21 mouse cellular contexts compared by ENCODE assay signal in the genomic region with DNA sequence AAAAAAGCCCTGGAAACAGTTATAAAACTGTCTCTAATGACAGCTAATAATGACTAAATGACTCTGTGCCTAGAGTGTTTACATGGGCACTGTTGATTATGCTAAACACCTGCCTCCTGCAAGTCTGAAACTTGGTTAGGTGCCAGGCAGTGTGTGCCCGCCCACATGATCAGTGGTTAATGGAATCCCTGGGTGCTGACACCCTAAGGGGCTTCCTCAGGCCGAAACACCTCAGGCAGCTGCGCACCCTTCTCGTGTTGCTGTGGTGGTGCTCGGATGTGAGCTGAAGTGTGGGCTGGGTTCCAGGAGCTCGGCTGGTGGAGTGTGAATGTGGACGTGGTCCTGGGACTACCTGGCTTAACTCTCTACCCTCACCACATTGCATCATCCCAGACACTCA. TPM values are rescaled to one million over a fixed set of nuclear protein-coding genes. Genes with fewer than 3 reads are reported as not detected.
DNase-seq lines count a peak whose midpoint lies in the region; ATAC-seq and TF ChIP-seq lines count a peak whose summit lies in the region.
"Had no signal": no experiment of that assay in that cellular context is flagged by ENCODE, and none has a peak within 500 bp of the region (broad histone marks: within the 10 kb centered on the region; RNA-seq: fewer than 3 reads in every experiment).

No protein-coding gene starts in this region.

- H3K27me3 ChIP-seq in forebrain, embryonic 13.5 days = no peaks in the 10 kb centered on the region
- no peaks in the 10 kb centered on the region for H3K27me3 ChIP-seq in forebrain, embryonic 10.5 days (ENCODE audit: poor library complexity, severe bottlenecking)
- H3K27me3 ChIP-seq in MEL (ENCODE audit: control insufficient read depth in 1 of 2, insufficient read depth in 2 of 2, low read length in 2 of 2) = peaks cover 0 to 2% of the 10 kb centered on the region in 2 experiments; a peak in 2 of 4 replicates
- no peaks in the 10 kb centered on the region for H3K27me3 ChIP-seq in forebrain, embryonic 15.5 days
- H3K27me3 ChIP-seq: embryonic facial prominence, embryonic 13.5 days; heart, embryonic 15.5 days; midbrain, embryonic 12.5 days had no signal

- no peak overlapping the region for H3K4me2 ChIP-seq in forebrain, embryonic 13.5 days
- H3K4me2 ChIP-seq in forebrain, embryonic 15.5 days (replicated peaks) = no peak overlapping the region
- H3K4me2 ChIP-seq: embryonic facial prominence, embryonic 13.5 days; heart, embryonic 15.5 days; midbrain, embryonic 12.5 days had no signal

- H3K9ac ChIP-seq in forebrain, embryonic 13.5 days = no peak overlapping the region
- H3K9ac ChIP-seq in MEL (ENCODE audit: control insufficient read depth, low read depth, low read length, poor library complexity, severe bottlenecking) = no peak overlapping the region
- H3K9ac ChIP-seq in forebrain, embryonic 15.5 days (replicated peaks) = no peak overlapping the region
- H3K9ac ChIP-seq: embryonic facial prominence, embryonic 13.5 days; heart, embryonic 15.5 days; midbrain, embryonic 12.5 days had no signal

- H3K4me3 ChIP-seq in forebrain, embryonic 13.5 days = no peak overlapping the region
- H3K4me3 ChIP-seq in forebrain, embryonic 10.5 days = no peak overlapping the region
- H3K4me3 ChIP-seq in MEL (ENCODE audit: control insufficient read depth in 1 of 2, insufficient read depth in 1 of 2, low read depth in 2 of 2, low read length in 2 of 2) = no peak overlapping the region
- no peak overlapping the region for H3K4me3 ChIP-seq in forebrain, embryonic 15.5 days
- H3K4me3 ChIP-seq: embryonic facial prominence, embryonic 13.5 days; gastrocnemius, adult 2 months; heart, embryonic 15.5 days; hindbrain, embryonic 10.5 days; midbrain, embryonic 12.5 days had no signal

- no peak for TF ChIP-seq EP300 in MEL (IDR thresholded peaks at IDR 0.05; ENCODE audit: low read depth in 1 of 2, low read length in 2 of 2)

- TF ChIP-seq RAD21 in MEL (IDR thresholded peaks at IDR 0.05; ENCODE audit: low read depth, low read length) = no peak

- H3K9me3 ChIP-seq in forebrain, embryonic 13.5 days (replicated peaks) = no peaks in the 10 kb centered on the region
- no peaks in the 10 kb centered on the region for H3K9me3 ChIP-seq in forebrain, embryonic 10.5 days
- no peaks in the 10 kb centered on the region for H3K9me3 ChIP-seq in MEL (replicated peaks; ENCODE audit: insufficient read depth, low read length)
- no peaks in the 10 kb centered on the region for H3K9me3 ChIP-seq in forebrain, embryonic 15.5 days
- H3K9me3 ChIP-seq: embryonic facial prominence, embryonic 13.5 days; heart, embryonic 15.5 days; hindbrain, embryonic 10.5 days; midbrain, embryonic 12.5 days had no signal

- TF ChIP-seq CTCF in MEL (IDR thresholded peaks at IDR 0.05 in 2 of 3, conservative IDR thresholded peaks at IDR 0.05 in 1 of 3; ENCODE audit: control insufficient read depth in 1 of 3, insufficient read depth in 1 of 3, low read depth in 2 of 3, low read length in 3 of 3, poor library complexity in 1 of 3, severe bottlenecking in 1 of 3) = no peak

- no peak overlapping the region for H3K27ac ChIP-seq in forebrain, embryonic 13.5 days
- no peak overlapping the region for H3K27ac ChIP-seq in forebrain, embryonic 10.5 days
- no peak overlapping the region for H3K27ac ChIP-seq in MEL (ENCODE audit: control insufficient read depth, low read depth, low read length)
- no peak overlapping the region for H3K27ac ChIP-seq in forebrain, embryonic 15.5 days (replicated peaks)
- H3K27ac ChIP-seq: embryonic facial prominence, embryonic 13.5 days; gastrocnemius, adult 2 months; heart, embryonic 15.5 days; hindbrain, embryonic 10.5 days; macrophage; midbrain, embryonic 12.5 days; stomach, postnatal 0 days had no signal

- peaks cover 21% of the 10 kb centered on the region for H3K36me3 ChIP-seq in forebrain, embryonic 13.5 days (ENCODE audit: poor library complexity, severe bottlenecking)
- no peaks in the 10 kb centered on the region for H3K36me3 ChIP-seq in forebrain, embryonic 10.5 days (replicated peaks)
- no peaks in the 10 kb centered on the region for H3K36me3 ChIP-seq in MEL (ENCODE audit: control insufficient read depth in 1 of 2, insufficient read depth in 2 of 2, low read length in 2 of 2)
- peaks cover 36% of the 10 kb centered on the region for H3K36me3 ChIP-seq in forebrain, embryonic 15.5 days
- H3K36me3 ChIP-seq: embryonic facial prominence, embryonic 13.5 days; hindbrain, embryonic 10.5 days had no signal

- TF ChIP-seq POLR2A in MEL (IDR thresholded peaks at IDR 0.05; ENCODE audit: control insufficient read depth in 1 of 2, insufficient read depth in 1 of 2, low read depth in 1 of 2, low read length in 2 of 2, poor library complexity in 1 of 2) = no peak

- WGBS in forebrain, embryonic 13.5 days = 63% methylated on average over 7 of the region's 7 CpGs
- 81% methylated on average over 7 of the region's 7 CpGs for WGBS in forebrain, embryonic 10.5 days
- 53% methylated on average over 7 of the region's 7 CpGs for WGBS in forebrain, embryonic 15.5 days

- DNase-seq in forebrain, embryonic 10.5 days (ENCODE audit: extremely low spot score, low spot score) = no peak
- DNase-seq in kidney, adult 9 months = peak; percentile 3
- DNase-seq in kidney, adult 8-10 months = no peak
- peak; percentile 9 for DNase-seq in MEL (ENCODE audit: low read depth, low spot score)
- DNase-seq in layer of hippocampus, adult 8-10 months (ENCODE audit: low spot score in 2 of 2) = no peak
- DNase-seq in cerebellum, adult 9-10 months = no peak
- DNase-seq: adrenal gland, postnatal 10 days; gastrocnemius, adult 2 months; heart, adult 18-20 months; kidney, postnatal 4 days; lung, adult 2 months; right cerebral cortex, postnatal 25 days had no signal

- H3K79me2 ChIP-seq in MEL (ENCODE audit: control insufficient read depth, insufficient read depth, low read length, poor library complexity) = no peaks in the 10 kb centered on the region

- ATAC-seq in forebrain, embryonic 13.5 days = peak; percentile 38; the same call in 1 of the 2 replicates
- peak; percentile 26; the same call in 1 of the 2 replicates for ATAC-seq in forebrain, embryonic 15.5 days (replicated peaks)

- no peaks in the 10 kb centered on the region for H3K4me1 ChIP-seq in forebrain, embryonic 13.5 days
- H3K4me1 ChIP-seq in forebrain, embryonic 10.5 days = no peaks in the 10 kb centered on the region
- H3K4me1 ChIP-seq in MEL (ENCODE audit: control insufficient read depth in 1 of 2, insufficient read depth in 2 of 2, low read length in 2 of 2) = no peaks in the 10 kb centered on the region
- no peaks in the 10 kb centered on the region for H3K4me1 ChIP-seq in forebrain, embryonic 15.5 days
- H3K4me1 ChIP-seq: embryonic facial prominence, embryonic 13.5 days; hindbrain, embryonic 10.5 days; midbrain, embryonic 12.5 days had no signal

TF ChIP-seq in MEL, 35 proteins besides CTCF, POLR2A, EP300 and RAD21:
- no peak for TF ChIP-seq SIN3A (IDR thresholded peaks at IDR 0.05; ENCODE audit: low read length)
- TF ChIP-seq SMC3 (IDR thresholded peaks at IDR 0.05; ENCODE audit: low read depth, low read length) = no peak
- TF ChIP-seq E2F4 (IDR thresholded peaks at IDR 0.05; ENCODE audit: borderline replicate concordance, low read depth, low read length) = no peak
- no peak for TF ChIP-seq UBTF (IDR thresholded peaks at IDR 0.05; ENCODE audit: borderline replicate concordance, insufficient read depth, low read depth, low read length)
- no peak for TF ChIP-seq POLR2AphosphoS2 (IDR thresholded peaks at IDR 0.05; ENCODE audit: low read length)
- no peak for TF ChIP-seq MYB (IDR thresholded peaks at IDR 0.05; ENCODE audit: low read depth, low read length)
- TF ChIP-seq ZC3H11A (IDR thresholded peaks at IDR 0.05; ENCODE audit: low read depth, low read length) = no peak
- TF ChIP-seq CHD1 (IDR thresholded peaks at IDR 0.05; ENCODE audit: low read depth, low read length) = no peak
- no peak for TF ChIP-seq USF1 (IDR thresholded peaks at IDR 0.05; ENCODE audit: low read depth, low read length)
- no peak for TF ChIP-seq MEF2A (IDR thresholded peaks at IDR 0.05; ENCODE audit: extremely low read depth, insufficient replicate concordance, low read depth, low read length, poor library complexity, severe bottlenecking)
- TF ChIP-seq GABPA (IDR thresholded peaks at IDR 0.05; ENCODE audit: low read depth, low read length) = no peak
- no peak for TF ChIP-seq RCOR1 (IDR thresholded peaks at IDR 0.05; ENCODE audit: low read depth, low read length)
- TF ChIP-seq MAZ (IDR thresholded peaks at IDR 0.05; ENCODE audit: low read depth, low read length) = no peak
- no peak for TF ChIP-seq JUND (IDR thresholded peaks at IDR 0.05; ENCODE audit: low read depth, low read length)
- no peak for TF ChIP-seq GATA1 (IDR thresholded peaks at IDR 0.05; ENCODE audit: low read depth, low read length)
- TF ChIP-seq MXI1 (IDR thresholded peaks at IDR 0.05; ENCODE audit: low read depth, low read length) = no peak
- no peak for TF ChIP-seq MAFK (IDR thresholded peaks at IDR 0.05; ENCODE audit: borderline replicate concordance, low read depth, low read length)
- TF ChIP-seq TAL1 (IDR thresholded peaks at IDR 0.05; ENCODE audit: low read length) = no peak
- TF ChIP-seq NRF1 (IDR thresholded peaks at IDR 0.05; ENCODE audit: insufficient read depth, low read depth, low read length, poor library complexity, severe bottlenecking) = no peak

RNA-seq across cellular contexts. Expression of a gene that starts 33.9 kb away (rescaled TPM):
- polyA plus RNA-seq in forebrain, embryonic 13.5 days (2015; fragmentation: Nextera tagmentation; extraction: Ambion mirVana) = 0.62 and 0.73 TPM in 2 replicates
- polyA plus RNA-seq in forebrain, embryonic 10.5 days (2016; fragmentation: Nextera tagmentation; extraction: Ambion mirVana) = 1.4 and 1.8 TPM in 2 replicates
- total RNA-seq in MEL (2012; rRNA removed) = not detected in 2 replicates
- not detected for polyA plus RNA-seq in MEL (2012; ENCODE audit: insufficient read depth in 1 of 2, insufficient read length in 2 of 2, low read depth in 1 of 2, low replicate concordance in 2 of 2, missing spikeins in 1 of 2)
- polyA plus RNA-seq in forebrain, embryonic 15.5 days (2015; fragmentation: Nextera tagmentation; extraction: Ambion mirVana) = 0.78 and 1.1 TPM in 2 replicates
- total RNA-seq in layer of hippocampus, adult 8-10 months (2022) = 1 to 10 TPM; 4.6 to 6.4 (median 5.7) TPM
- total RNA-seq: liver, adult 2 months had no signal
- polyA plus RNA-seq: liver, adult 2 months; macrophage had no signal

Comparison
In these comparisons a context has a peak if more than half of its experiments do, and no peak if none do; other contexts are left out.
1. DNase-seq: peak in kidney, adult 9 months (single experiment) and MEL (single experiment); none in forebrain, embryonic 10.5 days (single experiment), kidney, adult 8-10 months (0 of 2), layer of hippocampus, adult 8-10 months (0 of 2) and cerebellum, adult 9-10 months (single experiment).